Mouse (Mus musculus) embryonic facial prominence, embryonic 13.5 days (tissue): Measurements from ENCODE around the gene Adh1. TPM values are rescaled to one million over a fixed set of nuclear protein-coding genes. Genes with fewer than 3 reads are reported as not detected.

Source experiments
- ATAC-seq: fragments of 200-750 bp; cut with Nextera tagmentation; 2 replicates; pipeline ENCODE4 v1.8.0; 2017; ENCODE audit warnings: low read depth; ENCODE audit not compliant: insufficient number of reproducible peaks, insufficient read depth, low FRiP score, low TSS enrichment
- H3K27ac ChIP-seq: fragments of 300-500 bp; sonication (generic); 2 replicates; pipeline ENCODE4 v1.5.1; 2015; ENCODE audit warnings: moderate library complexity, mild to moderate bottlenecking, inconsistent platforms
- H3K27me3 ChIP-seq: fragments of 300-500 bp; sonication (generic); 2 replicates; pipeline ENCODE4 v1.6.1; 2015; ENCODE audit warnings: mild to moderate bottlenecking, inconsistent platforms
- H3K36me3 ChIP-seq: fragments of 300-500 bp; sonication (generic); 2 replicates; pipeline ENCODE4 v1.6.1; 2015; ENCODE audit warnings: mild to moderate bottlenecking, inconsistent platforms
- H3K4me1 ChIP-seq: fragments of 300-500 bp; sonication (generic); 2 replicates; pipeline ENCODE4 v1.6.1; 2015; ENCODE audit warnings: inconsistent platforms
- H3K4me2 ChIP-seq: fragments of 300-500 bp; sonication (generic); 2 replicates; pipeline ENCODE4 v1.6.1; 2015; ENCODE audit warnings: moderate library complexity, mild to moderate bottlenecking, inconsistent platforms
- H3K4me3 ChIP-seq: fragments of 300-500 bp; sonication (generic); 2 replicates; pipeline ENCODE4 v1.5.1; 2015; ENCODE audit warnings: mild to moderate bottlenecking, inconsistent platforms
- H3K9ac ChIP-seq: fragments of 300-500 bp; sonication (generic); 2 replicates; pipeline ENCODE4 v1.6.1; 2015; ENCODE audit warnings: mild to moderate bottlenecking, inconsistent platforms
- H3K9me3 ChIP-seq: fragments of 300-500 bp; sonication (generic); 2 replicates; pipeline ENCODE4 v1.6.1; 2016; ENCODE audit warnings: inconsistent platforms
- WGBS: fragments of 180-500 bp; shearing (Covaris S2); methylation state at CpG from one replicate; pipeline ENCODE4 v1.1.7; 2015; ENCODE audit warnings: mixed read lengths; 5-methylcytosine and 5-hydroxymethylcytosine counted together
- polyA plus RNA-seq: library from polyadenylated mRNA; unstranded; fragments of >200 nt; fragmentation: Nextera tagmentation; extraction: Ambion mirVana; gene quantifications from 2 replicates; pipeline ENCODE4 v1.2.1, GENCODE M21; 2015

Gene Adh1
- polyA plus RNA-seq, 1 experiment from 2014 or later, result 7.1 TPM

DNA sequence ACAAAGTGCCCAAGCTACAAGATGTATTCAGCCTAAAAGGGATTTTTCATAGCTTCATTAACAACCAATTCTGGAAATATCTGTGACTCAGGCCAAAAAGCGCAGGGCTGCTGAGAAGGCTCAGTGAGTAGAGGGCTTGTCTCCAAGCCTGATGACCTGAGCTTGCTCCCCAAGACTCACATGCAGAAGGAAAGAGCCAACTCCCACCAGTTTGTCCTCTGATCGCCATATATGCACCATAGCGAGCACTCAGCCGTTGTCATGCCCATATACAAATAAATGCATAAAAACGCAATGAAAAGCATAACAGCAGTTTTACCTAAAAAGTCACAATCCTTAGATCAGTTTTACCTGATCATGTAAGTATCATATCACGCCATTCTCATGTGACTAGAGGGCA is 34.3 kb upstream of the Adh1 start:
- no peak overlapping the region for H3K4me2 ChIP-seq
- no peaks in the 10 kb centered on the region for H3K27me3 ChIP-seq
- H3K9me3 ChIP-seq, result no peaks in the 10 kb centered on the region
- no peak overlapping the region for H3K9ac ChIP-seq
- ATAC-seq, result no peak
- no peak overlapping the region for H3K4me3 ChIP-seq
- no peaks in the 10 kb centered on the region for H3K36me3 ChIP-seq
- 92% methylated on average over 6 of the region's 6 CpGs for WGBS
- no peak overlapping the region for H3K27ac ChIP-seq
- peaks cover 7% of the 10 kb centered on the region for H3K4me1 ChIP-seq

DNA sequence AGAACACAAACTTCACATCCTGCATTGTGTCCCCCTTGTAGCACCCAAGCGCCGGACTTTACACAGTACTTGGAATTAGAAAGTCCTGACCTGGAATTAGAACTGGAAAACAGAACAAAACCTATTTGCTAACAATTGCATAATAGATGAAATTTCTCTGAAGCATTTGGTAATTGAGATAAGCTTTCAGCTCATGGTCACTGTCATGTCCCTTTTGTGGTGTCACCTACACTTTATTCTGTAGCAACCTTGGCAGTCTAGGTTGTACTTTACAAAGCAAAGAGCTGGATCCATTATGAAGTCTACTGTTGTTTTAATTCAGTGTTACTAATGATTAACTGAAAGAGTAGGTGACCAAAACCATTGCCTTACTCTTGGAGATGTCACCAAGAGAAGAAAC is 33.7 kb upstream of the Adh1 start:
- no peaks in the 10 kb centered on the region for H3K27me3 ChIP-seq
- H3K9me3 ChIP-seq, result no peaks in the 10 kb centered on the region
- H3K9ac ChIP-seq, result no peak overlapping the region
- H3K27ac ChIP-seq, result no peak overlapping the region
- no peak overlapping the region for H3K4me2 ChIP-seq
- H3K36me3 ChIP-seq, result no peaks in the 10 kb centered on the region
- WGBS, result 90% methylated on average over 2 of the region's 2 CpGs
- no peak for ATAC-seq
- H3K4me1 ChIP-seq, result peaks cover 7% of the 10 kb centered on the region
- H3K4me3 ChIP-seq, result no peak overlapping the region

DNA sequence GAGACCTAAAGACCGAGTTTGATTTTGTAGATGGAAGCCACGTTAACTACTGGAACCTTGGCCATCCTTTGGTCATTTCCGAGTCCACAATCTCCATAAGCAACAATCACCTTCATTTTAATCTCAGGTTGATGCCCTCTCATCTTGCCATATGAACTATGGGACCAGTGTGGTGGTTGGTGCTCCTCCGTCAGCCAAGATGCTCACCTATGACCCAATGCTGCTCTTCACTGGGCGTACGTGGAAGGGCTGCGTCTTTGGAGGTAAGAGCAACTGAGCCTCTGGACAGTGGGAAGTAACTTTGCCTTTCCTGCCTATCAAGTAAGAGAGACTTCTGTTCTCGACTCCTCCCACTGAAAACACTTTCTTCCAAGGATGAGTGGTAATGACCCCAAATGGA is 33.0 kb upstream of the Adh1 start:
- H3K27ac ChIP-seq, result no peak overlapping the region
- H3K9ac ChIP-seq, result no peak overlapping the region
- no peak for ATAC-seq
- no peaks in the 10 kb centered on the region for H3K27me3 ChIP-seq
- H3K4me1 ChIP-seq, result peaks cover 7% of the 10 kb centered on the region
- no peaks in the 10 kb centered on the region for H3K9me3 ChIP-seq
- no peaks in the 10 kb centered on the region for H3K36me3 ChIP-seq
- WGBS, result 93% methylated on average over 8 of the region's 8 CpGs
- H3K4me3 ChIP-seq, result no peak overlapping the region
- H3K4me2 ChIP-seq, result no peak overlapping the region

DNA sequence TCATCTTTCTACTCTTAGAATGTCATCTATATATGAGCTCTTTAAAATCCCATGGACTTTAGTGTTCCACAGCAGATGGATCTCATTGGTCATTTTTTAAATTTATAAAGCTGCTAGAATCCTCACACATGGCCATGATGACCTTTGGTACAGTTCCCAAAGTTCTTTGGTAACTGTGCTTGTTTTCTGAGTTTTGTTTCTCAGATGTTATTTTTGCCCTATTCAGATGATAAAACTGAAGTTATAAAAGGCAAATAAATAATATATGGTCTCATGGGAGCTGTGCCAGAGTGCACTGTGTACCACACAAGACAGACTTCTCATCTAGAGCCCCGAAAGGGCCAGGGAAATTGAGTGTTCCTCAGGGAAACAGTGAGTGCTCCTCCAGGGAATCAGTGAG is 31.3 kb upstream of the Adh1 start:
- peaks cover 7% of the 10 kb centered on the region for H3K4me1 ChIP-seq
- H3K36me3 ChIP-seq, result no peaks in the 10 kb centered on the region
- no peak overlapping the region for H3K9ac ChIP-seq
- no peak overlapping the region for H3K27ac ChIP-seq
- H3K27me3 ChIP-seq, result no peaks in the 10 kb centered on the region
- no peak overlapping the region for H3K4me2 ChIP-seq
- ATAC-seq, result no peak
- no peaks in the 10 kb centered on the region for H3K9me3 ChIP-seq
- H3K4me3 ChIP-seq, result no peak overlapping the region
- 89% methylated on average over 1 of the region's 1 CpGs for WGBS

DNA sequence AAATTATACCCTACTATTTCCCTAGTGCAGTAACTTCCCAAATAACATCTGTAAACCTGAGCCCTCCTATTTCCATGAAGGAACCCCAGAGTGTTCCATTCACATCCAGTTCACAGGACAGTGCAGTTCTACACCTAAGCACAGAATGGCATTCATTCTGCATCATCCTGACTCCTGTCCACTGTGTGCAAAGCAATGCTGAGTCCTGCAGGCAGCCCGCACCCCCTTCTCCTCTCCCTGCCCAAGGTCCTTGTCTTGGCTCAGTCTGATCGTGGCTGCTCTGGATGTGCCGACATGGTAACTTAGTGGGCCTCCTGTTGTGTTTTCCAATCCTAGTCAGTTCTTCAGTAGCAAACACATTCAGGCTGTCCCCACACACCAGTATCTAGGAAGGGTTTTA is 30.5 kb upstream of the Adh1 start:
- H3K4me3 ChIP-seq, result no peak overlapping the region
- ATAC-seq, result no peak
- H3K9ac ChIP-seq, result no peak overlapping the region
- H3K27me3 ChIP-seq, result no peaks in the 10 kb centered on the region
- H3K4me2 ChIP-seq, result no peak overlapping the region
- no peak overlapping the region for H3K27ac ChIP-seq
- no peaks in the 10 kb centered on the region for H3K9me3 ChIP-seq
- H3K4me1 ChIP-seq, result peaks cover 7% of the 10 kb centered on the region
- WGBS, result 80% methylated on average over 3 of the region's 3 CpGs
- H3K36me3 ChIP-seq, result no peaks in the 10 kb centered on the region

DNA sequence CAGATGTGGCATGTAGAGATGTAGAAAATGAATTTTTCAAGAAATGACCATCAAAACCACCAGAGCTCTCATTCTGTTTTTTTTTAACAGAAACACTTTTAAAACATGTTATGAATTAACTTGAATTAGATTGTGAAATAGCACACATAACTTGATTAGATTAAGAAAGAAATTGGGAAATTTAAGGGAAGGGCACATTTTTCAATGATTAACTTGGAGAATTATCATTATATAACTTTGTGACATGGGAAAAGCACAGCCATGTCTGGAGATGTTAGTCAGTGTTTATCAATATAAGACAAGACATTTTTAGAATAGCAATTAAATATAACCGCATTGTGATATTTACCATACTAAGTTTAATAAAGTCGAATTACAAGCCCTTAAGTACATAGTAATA is 29.3 kb upstream of the Adh1 start:
- no peaks in the 10 kb centered on the region for H3K36me3 ChIP-seq
- H3K4me2 ChIP-seq, result no peak overlapping the region
- no peak overlapping the region for H3K9ac ChIP-seq
- H3K27me3 ChIP-seq, result no peaks in the 10 kb centered on the region
- no peaks in the 10 kb centered on the region for H3K9me3 ChIP-seq
- 75% methylated on average over 2 of the region's 2 CpGs for WGBS
- H3K4me1 ChIP-seq, result peaks cover 7% of the 10 kb centered on the region
- ATAC-seq, result no peak
- H3K4me3 ChIP-seq, result no peak overlapping the region
- no peak overlapping the region for H3K27ac ChIP-seq

DNA sequence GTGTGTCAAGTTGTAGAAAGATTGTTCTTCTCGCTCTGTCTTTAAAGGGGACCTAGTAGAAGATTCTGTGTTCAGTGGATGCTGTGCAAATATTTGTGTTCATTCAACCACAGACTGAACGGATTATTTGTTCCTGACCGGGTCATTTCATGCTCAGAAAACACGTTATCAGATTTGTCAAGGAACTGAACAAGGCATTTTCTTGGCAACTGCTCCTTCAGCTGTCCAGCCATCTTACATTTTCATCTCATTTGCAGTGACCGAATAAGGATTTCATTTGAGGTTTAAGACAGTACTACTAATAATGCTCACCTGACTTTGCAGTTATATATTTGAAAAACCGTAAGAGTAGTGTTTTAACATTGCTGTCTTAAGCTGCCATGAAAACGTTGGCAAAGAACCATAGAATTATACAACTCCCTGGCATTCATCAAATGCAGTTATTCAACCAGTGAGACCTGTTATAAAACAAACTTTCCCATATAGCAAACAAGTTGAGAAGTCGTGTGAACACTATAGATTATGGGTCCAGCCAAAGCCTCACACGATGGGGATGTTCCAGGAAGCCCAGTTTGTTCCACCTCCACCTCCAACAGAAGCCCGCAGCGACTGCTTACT is 24.1 kb upstream of the Adh1 start:
- Histone ChIP-seq H3K4me1 (no peaks in the 10 kb centered on the region), H3K9me3 (no peaks in the 10 kb centered on the region), H3K9ac (no peak overlapping the region), H3K4me2 (no peak overlapping the region), H3K27me3 (no peaks in the 10 kb centered on the region), H3K27ac (no peak overlapping the region), H3K4me3 (no peak overlapping the region), H3K36me3 (no peaks in the 10 kb centered on the region)
- 72% methylated on average over 11 of the region's 11 CpGs for WGBS
- no peak for ATAC-seq

DNA sequence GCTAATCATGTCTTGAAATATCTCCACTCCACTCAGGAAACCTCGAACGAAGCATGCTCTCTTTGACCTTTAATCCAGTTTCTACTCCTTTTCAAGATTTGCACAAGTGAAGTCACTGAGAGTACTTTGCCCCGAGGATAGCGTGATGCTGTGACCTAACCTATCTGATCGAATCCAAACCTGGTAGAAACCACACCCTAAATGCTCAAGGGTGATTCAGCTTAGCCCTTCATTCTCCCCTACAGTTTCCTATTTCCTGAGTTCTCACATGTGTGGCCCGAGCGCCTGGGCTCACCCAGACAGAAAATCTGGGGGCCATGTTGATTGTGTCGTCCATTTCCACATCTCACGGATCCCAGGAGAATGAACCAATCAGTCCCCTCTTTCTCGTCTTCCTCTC is 22.7 kb upstream of the Adh1 start:
- H3K9me3 ChIP-seq, result no peaks in the 10 kb centered on the region
- 80% methylated on average over 10 of the region's 10 CpGs for WGBS

DNA sequence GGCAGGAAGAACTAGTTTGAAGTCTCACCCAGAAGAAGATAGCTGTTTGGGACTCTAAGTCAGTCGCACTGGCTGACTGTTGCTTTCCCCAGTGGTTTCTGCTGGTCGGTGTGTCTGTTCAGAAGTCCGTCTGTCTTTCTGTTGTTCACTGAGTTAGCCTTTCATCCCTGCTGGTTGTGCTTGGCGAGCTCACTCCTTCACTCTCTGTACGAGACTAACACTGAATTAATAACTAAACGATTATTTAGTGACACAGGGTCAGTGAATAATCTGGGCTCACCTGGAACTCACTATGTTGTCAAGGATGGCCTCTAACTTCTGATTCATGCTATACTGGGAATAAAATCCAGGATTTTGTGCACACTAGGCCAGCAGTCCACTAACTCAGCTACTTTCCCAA is 21.3 kb upstream of the Adh1 start:
- Histone ChIP-seq H3K4me1 (no peaks in the 10 kb centered on the region), H3K4me2 (no peak overlapping the region), H3K36me3 (no peaks in the 10 kb centered on the region), H3K9me3 (no peaks in the 10 kb centered on the region), H3K27ac (no peak overlapping the region), H3K9ac (no peak overlapping the region), H3K4me3 (no peak overlapping the region), H3K27me3 (no peaks in the 10 kb centered on the region)
- no peak for ATAC-seq
- WGBS, result 91% methylated on average over 6 of the region's 6 CpGs

More for the DNA sequence above, 22.7 kb upstream of the Adh1 start:
- Histone ChIP-seq H3K4me2 (no peak overlapping the region), H3K36me3 (no peaks in the 10 kb centered on the region), H3K27ac (no peak overlapping the region), H3K27me3 (no peaks in the 10 kb centered on the region), H3K9ac (no peak overlapping the region), H3K4me1 (no peaks in the 10 kb centered on the region), H3K4me3 (no peak overlapping the region)
- no peak for ATAC-seq

DNA sequence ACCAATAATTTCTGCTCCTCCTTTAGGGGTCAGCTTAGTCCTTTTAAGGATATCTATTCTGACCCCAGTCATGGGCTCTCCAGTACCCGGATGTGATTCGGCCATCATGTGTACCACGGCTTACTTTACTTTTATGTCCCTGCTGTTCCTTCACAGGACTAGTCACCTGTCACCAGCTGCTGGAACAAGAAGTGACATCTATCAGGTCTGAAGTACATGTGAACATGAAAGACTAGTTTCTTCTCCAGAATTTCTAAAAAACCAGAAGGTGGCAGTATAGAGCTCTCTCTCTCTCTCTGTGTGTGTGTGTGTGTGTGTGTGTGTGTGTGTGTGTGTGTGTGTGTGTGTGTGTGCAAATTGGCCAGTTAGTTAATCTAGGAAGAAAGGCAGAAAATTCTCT is 20.4 kb upstream of the Adh1 start:
- no peak for ATAC-seq

DNA sequence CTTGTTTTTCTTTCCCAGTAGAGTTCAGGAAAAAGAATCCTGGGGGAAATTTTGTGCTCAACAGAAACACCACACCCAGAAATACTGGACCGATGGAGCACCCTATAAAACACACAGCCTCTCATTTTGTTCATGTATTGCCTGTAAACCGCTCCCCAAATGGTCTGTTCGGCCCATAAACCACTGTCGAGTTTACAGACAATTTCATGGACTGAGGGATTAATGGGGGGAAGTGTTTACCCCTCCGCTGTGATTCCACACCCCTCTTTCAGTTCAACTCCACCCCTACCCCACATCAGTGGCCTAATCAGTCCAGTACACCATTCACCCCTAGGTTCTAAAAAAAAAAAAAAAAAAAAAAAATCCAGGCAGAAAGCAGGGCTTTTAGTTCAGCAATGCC is 19.8 kb upstream of the Adh1 start:
- WGBS, result 71% methylated on average over 5 of the region's 5 CpGs
- no peak overlapping the region for H3K27ac ChIP-seq
- no peaks in the 10 kb centered on the region for H3K4me1 ChIP-seq
- H3K9ac ChIP-seq, result no peak overlapping the region
- no peaks in the 10 kb centered on the region for H3K36me3 ChIP-seq
- H3K9me3 ChIP-seq, result no peaks in the 10 kb centered on the region
- H3K4me2 ChIP-seq, result no peak overlapping the region
- H3K27me3 ChIP-seq, result no peaks in the 10 kb centered on the region
- ATAC-seq, result no peak
- no peak overlapping the region for H3K4me3 ChIP-seq

More for the DNA sequence above, 20.4 kb upstream of the Adh1 start:
- Histone ChIP-seq H3K4me2 (no peak overlapping the region), H3K27me3 (no peaks in the 10 kb centered on the region), H3K9me3 (no peaks in the 10 kb centered on the region), H3K27ac (no peak overlapping the region), H3K36me3 (no peaks in the 10 kb centered on the region), H3K4me1 (no peaks in the 10 kb centered on the region), H3K9ac (no peak overlapping the region), H3K4me3 (no peak overlapping the region)
- WGBS, result 79% methylated on average over 3 of the region's 3 CpGs

DNA sequence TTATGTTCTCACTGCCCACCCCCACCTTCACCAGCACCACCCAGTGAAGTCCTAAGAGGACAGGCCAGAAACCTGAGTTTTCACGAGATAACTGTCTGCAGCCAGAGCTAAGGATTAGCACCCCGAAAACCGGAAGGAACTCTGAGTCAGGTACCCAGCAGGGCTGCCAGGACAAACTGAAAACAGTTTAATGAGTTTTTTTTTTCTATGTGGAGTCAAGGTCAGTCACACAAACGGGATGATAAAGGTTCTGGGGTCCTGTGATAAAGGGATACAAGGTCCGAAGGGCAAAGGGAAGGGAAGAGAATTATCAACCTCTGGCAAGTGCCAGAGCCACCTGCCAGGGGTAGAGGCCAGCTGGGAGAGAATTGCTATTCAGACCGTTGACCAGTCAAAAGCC is 19.4 kb upstream of the Adh1 start:
- ATAC-seq, result no peak

More for the DNA sequence above, 19.4 kb upstream of the Adh1 start:
- Histone ChIP-seq H3K4me1 (no peaks in the 10 kb centered on the region), H3K4me2 (no peak overlapping the region), H3K9ac (no peak overlapping the region), H3K27ac (no peak overlapping the region), H3K4me3 (no peak overlapping the region), H3K27me3 (no peaks in the 10 kb centered on the region), H3K9me3 (no peaks in the 10 kb centered on the region), H3K36me3 (no peaks in the 10 kb centered on the region)
- 71% methylated on average over 6 of the region's 6 CpGs for WGBS
